Mouse (Mus musculus): Measurements from ENCODE around the gene Ctdsp2. TPM values are rescaled to one million over a fixed set of nuclear protein-coding genes. Genes with fewer than 3 reads are reported as not detected.

Gene Ctdsp2
- total RNA-seq, 2 experiments from 2014 or later, result 90.7 to 93.6 TPM

DNA sequence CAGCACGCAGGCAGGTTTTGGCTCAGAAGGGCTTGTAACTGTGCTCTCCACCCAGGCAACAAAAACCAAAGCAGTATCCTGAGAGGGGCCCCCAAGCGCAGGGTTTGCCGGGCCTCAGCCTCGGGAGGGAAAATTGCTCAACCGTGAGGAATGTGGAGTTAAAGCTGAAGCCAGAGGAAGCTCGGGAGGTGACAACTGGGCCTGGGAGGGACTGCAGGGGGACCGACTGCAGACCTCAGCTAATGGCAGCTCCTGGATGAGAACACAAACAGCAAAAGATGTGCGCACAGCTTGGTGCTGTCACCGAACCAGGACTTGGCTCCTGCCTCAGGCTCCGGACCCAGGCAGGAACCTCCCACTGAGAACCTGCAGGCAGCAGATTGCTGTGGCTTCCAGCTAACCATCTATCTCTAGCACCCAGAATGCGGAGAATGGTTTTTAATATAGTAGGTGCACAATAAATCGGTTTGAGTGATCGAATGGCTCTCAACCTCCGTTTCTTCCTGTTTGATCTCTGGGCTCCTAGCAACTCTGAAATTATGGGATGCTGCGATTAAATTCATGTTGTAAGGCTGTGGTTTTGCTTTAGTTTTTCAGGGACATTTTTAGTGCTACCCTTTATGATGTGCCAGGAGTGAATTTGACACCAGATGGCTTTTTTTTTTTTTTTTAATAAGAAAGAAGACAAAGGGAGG is 16.1 kb upstream of the Ctdsp2 start:
- DNase-seq (ENCODE audit: low spot score in 2 of 2), result peak; percentile 66 to 72

DNA sequence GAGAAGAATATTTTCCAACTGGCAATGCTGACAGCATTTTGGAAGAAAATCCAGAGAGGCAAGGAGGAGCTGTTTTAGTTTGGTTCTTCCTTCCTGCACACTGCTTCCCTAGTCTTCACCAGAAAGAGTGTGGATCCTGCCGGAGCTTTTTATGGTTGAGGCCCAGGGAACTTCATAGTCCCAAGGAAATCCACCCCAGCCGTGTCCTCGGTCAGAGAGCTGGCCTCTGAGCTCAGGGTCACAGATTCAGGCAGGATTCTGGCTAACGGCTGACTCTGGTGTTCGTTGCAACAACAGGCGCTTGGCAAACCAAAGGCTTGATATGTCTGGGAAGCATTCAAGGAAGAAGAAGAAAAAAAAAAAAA is 15.6 kb upstream of the Ctdsp2 start:
- DNase-seq (ENCODE audit: low spot score in 2 of 2), result no peak

DNA sequence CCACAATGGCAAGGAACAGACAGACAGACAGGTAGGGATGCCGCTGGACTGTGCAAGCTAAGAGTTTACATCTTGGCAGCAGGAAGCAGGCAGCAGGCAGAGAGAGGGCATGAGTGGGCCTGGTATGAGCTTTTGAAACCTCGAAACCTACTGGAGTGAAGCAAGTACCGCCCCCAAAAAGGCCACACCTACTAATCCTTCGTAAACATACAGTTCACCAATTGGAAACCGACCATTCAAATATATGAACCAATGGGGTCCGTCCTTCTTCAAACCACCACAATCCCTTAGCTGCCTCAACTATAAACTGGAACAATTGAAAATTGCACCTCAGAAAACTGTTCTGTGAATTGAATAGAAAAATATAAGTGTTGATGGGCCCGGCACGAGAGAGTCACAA is 14.7 kb upstream of the Ctdsp2 start:
- DNase-seq (ENCODE audit: low spot score in 2 of 2), result no peak

DNA sequence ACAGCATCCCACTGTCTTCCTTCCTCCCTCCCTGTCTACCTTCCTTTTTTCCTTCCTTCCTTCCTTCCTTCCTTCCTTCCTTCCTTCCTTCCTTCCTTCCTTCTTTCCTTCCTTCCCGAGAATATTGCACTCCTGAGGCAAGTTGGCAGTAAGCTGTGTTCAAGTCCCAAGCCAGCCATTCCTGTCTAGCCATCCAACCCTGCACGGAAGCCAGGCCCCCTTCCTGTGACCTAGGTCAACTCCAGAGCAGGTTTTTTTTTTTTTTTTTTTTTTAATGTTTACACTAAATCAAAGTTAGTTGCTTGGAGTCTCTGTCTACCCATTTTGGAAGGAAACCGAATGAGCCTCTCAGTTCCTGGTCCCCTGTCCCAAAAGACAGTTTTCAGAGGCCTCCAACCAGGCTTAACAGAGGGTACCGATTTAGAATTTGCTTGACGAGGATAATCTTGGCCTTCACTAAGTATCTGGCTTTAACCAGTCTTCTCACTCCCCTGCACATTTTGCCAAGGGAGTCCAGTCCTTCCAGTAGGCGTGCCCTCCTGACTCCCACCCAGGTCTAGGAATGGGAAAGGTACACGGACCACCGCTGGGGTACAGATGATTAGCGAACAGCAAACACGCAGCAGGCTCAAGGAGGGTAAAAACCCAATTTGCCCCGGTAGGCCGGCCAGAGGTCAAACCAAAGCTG is 7.0 kb upstream of the Ctdsp2 start:
- no peak for DNase-seq (ENCODE audit: low spot score in 2 of 2)

DNA sequence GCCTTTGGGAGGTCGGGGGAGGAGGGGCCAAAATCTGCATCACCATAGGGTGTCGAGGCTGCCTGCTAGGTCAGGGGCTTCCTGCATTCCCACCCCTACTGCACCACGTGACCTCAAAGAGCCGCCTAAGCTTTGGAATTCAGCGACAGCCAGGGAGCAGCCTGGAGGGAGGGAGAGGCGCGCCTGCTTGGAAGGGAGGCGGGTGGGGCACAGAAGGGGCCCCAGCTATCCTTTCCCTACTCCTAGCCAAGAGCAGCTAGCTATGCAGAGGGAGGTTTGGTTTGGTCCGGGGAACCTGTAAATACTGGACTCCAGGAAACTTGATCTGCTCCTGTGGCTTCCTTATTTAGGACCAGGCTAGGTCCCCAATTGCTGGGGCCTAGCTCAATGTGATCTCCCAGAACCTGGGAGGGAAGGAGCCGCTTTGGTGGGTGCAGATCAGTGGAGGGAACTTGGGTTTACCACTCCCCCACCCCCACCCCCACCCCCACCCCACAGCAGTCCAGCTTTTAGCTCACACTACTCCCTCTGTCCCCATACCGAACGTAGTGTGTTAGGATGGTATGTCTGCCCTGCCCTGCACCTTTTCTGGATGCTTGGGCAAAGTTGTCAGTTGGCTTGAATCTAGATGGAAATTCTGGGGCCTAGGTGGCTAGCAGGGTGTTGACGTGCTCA is 6.3 kb upstream of the Ctdsp2 start:
- no peak for DNase-seq (ENCODE audit: low spot score in 2 of 2)

DNA sequence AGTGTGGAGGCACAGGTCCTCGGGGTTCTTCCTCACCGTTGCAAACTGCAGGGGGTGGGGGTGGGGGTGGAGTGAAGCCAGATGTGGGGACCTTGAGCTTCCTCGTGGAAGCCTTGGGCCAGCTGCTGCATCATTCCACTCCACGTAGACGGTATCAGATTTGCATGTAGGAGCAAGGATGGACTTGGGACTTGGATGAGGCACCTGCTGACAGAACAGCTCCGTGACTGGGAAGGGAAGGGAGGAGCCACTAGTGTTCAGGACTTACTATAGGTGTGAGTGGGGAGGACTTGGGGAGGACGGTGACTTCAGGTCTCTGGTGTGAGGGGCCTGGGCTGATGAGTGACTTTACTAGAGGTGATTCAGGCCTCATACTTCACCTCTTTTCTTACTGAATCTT is 5.5 kb upstream of the Ctdsp2 start:
- no peak for DNase-seq (ENCODE audit: low spot score in 2 of 2)

DNA sequence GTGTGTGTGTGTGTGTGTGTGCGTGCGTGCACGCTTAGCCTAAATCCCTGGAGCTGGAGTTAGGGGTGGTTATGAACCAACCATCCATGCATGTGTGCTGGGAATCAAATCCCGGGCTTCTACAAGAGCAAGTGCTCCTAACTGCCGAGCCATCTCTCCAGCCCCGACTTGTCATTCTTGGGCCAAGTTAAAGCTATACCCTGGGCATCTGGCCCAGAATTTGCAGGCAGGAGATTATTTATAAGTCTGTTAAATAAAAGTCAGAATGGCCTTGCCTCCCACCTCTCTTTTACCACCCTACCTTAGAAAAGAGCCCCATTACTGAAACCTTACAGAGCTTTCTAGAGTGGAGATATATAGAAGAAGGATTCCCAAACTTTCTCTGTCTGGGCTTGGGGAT is 2.8 kb upstream of the Ctdsp2 start:
- no peak for DNase-seq (ENCODE audit: low spot score in 2 of 2)

DNA sequence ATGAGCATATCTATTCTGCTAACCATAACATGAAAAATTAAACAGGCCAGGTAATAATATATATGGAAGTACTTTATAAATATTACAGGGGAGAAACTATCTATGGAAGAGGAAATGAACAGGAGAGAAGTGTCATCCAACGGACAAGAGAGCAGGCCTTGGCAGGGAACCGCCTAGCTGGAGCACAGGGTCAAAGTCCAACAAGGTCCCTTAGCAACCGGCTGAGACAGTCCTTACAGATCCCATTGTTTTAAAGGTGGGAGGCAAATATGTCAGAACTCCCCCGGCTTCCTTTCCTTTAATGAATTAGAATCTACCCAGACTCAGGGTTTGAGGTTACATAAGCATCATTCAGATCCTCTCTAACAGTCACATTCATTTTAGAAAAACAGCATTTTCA is 1.4 kb upstream of the Ctdsp2 start:
- DNase-seq (ENCODE audit: low spot score in 2 of 2), result no peak

DNA sequence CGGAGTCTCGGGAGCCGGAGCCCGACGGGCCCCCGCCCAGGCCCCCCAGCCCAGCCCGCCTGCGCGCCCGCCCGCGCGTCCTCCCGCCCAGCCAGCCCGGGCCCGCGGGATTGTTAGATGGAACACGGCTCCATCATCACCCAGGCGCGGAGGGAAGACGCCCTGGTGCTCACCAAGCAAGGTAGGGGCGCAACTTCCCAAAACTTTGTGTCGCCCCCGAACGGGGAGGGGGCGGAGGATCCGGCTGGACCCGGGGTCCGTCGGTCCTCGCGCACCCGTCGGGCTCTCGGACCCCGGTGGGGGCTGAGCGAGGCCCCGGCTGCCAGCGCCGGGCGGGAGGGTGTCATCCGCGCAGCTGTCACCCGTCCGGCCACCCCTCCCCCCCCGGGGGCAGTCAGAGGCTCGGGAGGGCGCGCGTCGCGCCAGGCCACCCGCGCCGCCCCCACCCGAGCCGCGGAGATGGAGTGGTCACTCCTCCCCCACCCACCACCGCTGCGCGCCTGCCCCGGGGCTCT is 661 bp downstream of the Ctdsp2 start:
- DNase-seq (ENCODE audit: low spot score in 2 of 2), result no peak

DNA sequence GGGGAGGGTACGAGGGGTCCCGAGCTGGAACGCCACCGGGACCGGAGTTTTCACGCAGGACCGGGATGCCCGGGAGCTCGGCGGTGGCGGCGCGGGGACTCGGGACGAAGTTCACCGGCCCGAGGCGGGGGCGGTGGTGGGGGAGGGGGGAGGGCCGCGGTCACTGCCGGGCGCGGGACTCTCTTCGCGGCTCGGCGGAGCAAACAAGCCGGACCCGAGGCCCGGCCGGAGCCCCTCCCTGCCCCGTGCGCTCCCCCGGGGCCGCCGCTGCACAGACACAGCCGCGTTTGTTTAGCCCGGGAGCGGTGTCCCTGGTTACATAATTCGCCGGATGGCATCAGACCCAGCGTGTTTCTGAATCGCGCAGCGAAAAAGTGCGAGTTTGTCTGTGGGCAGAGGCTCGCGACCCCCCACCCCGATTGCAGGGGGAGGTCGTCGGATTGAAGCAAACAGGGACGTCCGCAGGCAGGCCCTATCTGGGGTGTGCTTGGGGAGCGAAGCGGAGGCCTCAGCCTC is 1.2 kb downstream of the Ctdsp2 start:
- DNase-seq (ENCODE audit: low spot score in 2 of 2), result peak; percentile 50 to 59

DNA sequence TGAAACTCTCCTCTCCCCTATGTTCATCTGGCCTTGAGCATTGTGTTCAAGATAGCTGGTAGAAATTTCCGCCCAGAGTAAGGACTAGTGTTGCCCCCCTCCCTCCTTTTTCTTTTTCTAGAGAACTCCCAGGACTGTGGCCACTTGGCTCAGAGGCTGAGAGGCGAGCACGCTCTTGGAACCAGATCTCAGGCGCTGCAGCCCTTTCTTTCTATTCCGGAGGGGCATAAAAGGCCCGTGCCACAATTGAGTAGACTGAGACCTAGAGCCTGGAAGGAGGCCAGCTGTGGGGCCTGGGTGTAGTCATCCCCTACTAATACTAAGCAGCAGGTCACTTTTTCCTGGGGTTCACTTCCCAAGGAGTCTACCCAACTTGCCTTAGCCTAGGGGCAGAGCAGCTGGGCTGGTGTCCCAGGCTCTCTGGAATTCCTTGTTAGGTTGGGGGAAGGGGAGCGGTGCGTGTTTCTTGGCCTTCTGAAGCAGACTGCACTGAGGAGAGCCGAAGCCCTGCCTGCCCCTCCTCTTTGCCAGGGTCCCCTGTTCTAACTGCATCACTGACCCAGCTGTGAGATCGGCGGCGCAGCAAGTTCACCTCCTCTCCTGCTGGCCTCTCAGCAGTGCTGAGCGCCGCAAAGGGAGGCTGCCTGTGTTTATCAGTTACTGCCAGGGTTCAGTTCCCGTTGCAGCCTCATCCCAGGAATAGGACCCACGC is 1.9 kb downstream of the Ctdsp2 start:
- peak; percentile 68 to 80 for DNase-seq (ENCODE audit: low spot score in 2 of 2)

DNA sequence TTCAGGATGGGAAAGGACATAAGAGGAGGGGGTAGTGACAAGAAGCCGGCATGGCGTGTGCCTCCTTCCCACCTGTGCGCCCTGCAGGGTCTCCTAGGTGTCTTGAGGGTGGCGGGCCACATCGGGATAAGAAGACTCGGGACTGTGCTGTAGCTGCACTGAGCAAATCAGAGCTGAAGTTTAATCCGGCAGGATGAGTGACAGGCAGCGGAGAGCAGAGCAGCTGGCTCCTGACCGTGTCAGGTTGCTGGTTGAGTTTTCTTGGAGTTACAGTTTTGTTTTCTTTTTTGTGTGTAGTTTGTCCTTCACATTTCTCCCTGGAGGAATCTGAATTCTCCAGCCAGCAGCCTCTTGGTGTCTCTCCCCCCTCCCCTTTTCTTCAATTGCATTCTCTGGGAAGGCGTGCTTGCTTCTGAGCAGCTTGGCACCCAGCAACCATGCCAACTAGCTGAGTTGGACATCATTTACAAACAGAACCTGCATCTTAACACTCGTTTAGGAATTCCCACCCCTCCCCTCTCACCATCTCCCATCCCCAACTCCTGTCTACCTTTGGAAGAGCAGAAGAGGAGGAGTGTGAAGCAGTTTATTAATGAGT is 2.5 kb downstream of the Ctdsp2 start:
- DNase-seq (ENCODE audit: low spot score in 2 of 2), result no peak

DNA sequence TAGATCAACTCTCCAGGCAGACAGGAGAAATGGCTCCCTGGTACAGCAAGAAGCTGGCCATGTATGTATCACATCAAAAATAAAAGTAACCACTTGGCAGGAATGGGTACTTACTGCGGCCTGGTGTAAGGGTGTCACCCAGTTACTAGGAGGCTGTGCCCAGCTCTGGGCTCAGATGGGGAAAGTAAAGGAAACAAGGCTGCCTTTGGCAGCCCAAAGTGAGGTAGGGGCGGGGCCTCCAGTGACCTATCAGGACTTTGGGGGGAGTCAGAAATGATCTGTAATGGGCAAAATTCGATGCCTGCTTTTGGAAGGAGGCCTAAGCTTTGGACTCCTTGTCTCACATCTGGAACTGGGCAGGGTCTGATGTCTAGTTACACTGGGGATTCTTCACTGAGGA is 3.2 kb downstream of the Ctdsp2 start:
- no peak for DNase-seq (ENCODE audit: low spot score in 2 of 2)

DNA sequence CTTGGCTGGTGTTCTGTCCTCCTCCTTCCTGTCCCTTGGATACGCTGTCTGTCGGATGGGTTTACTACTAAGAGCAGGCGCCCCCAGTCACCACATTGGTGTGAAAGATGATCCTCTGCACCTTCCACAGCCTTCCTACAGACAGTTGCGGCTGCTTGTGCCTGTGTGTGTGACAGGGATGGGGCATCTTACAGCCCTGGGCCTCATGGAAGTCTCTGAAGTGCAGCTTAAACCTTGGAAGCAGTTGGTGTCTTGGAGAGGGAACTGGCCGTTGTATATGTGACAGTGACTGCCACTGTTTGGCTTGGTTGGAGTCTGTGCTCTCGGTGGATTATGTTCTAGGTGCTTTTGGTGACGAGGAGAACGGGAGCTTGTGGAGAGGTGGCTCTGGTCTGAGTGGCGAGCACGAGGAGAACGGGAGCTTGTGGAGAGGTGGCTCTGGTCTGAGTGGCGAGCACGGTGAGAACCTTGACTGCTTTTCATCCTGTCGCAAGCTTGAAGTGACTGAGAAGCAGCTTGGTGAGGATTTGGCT is 4.7 kb downstream of the Ctdsp2 start:
- DNase-seq (ENCODE audit: low spot score in 2 of 2), result no peak

DNA sequence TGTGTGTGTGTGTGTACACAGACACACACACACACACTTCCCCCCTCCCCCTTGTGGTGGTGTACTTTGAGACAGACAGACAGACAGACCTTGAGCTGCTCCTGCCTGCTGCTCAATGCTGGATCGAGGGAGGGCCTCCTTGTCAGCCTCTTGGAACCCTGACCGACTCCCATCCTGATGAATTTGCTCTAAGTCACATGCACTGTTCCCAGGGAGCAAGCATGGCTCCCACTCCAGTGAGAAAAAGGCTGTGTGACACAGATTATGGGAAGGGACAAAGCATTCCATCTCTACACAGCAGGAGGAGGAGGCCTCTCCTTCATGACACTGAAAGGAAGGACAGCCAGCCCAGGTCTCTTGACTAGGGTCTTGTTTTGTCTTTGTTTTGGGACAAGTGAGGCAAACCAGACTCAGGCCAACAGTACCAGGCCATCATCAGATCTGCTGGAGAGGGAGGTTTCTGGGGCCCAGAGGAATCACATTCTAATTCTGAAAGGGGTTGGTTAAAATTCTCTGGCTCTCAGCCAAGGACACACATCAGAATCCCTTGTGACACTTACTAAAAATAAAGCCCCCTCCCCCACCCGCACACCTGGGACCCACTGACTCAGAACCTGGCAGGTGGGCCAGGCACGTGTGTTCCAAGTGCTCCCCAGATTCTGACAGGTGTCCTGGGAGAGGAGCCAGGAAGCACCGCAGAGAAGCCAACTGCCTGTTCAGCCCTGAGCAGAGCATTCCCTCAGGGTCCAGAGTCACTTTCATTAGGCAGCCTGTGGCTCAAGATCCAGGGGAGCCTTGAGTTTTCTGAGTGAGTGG is 5.9 kb downstream of the Ctdsp2 start:
- DNase-seq (ENCODE audit: low spot score in 2 of 2), result peak; percentile 40 to 61

DNA sequence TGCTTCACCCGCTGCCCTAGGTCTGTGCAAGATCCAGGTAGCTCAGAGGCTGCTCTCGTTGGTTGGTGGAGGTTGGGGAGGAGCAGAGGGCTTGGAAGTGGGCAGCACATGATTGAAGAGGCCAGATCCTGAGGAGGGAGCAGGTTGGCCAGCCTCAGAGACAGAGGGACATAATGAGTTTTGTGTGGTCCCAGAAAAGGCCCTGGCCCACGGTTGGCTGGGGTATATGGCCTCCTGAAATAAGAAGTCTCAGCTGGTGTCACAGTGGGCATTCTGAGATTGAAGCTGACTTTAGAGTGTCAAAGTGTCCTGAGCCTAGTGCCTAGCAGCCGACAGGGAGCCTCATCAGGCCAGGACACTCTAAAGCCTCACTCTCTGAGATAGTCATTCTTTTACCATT is 6.6 kb downstream of the Ctdsp2 start:
- DNase-seq (ENCODE audit: low spot score in 2 of 2), result no peak

DNA sequence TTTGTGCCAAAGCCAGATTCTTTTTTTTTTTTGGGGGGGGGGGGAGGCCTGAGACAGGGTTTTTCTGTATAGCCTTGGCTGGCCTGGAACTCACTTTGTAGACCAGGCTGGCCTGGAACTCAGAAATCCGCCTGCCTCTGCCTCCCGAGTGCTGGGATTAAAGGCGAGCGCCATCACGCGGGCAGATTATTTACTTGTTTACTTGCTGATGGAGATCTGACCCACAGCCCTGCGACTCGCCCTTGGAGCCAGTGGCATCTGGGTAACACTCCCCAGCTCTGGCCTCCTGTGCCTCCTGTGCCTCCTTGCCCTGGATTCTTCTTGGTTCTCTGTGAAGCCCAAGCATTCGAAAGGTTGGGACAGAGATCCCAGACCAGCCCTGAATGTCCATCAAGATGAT is 7.1 kb downstream of the Ctdsp2 start:
- no peak for DNase-seq (ENCODE audit: low spot score in 2 of 2)

DNA sequence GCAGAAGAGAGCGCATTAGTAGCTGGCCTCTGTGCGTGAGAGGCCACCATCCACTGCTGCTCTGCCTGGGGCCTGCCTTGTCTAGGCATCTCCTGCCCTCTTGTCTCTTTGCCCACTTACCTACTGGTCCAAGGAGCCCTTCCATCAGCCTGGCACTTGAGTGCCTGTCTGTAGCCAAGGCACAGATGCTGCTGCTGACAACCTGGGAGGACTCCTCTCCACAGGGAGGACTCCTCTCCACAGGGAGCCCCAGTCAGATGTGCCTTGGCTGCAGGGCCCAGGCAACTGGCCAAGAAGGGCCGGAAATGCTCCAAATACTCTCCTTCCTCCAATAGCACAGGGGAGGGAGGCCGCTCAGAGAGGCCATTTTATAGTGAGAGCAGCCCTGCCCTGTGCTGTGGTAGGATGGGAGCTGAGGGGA is 8.0 kb downstream of the Ctdsp2 start:
- peak; percentile 71 to 76 for DNase-seq (ENCODE audit: low spot score in 2 of 2)

DNA sequence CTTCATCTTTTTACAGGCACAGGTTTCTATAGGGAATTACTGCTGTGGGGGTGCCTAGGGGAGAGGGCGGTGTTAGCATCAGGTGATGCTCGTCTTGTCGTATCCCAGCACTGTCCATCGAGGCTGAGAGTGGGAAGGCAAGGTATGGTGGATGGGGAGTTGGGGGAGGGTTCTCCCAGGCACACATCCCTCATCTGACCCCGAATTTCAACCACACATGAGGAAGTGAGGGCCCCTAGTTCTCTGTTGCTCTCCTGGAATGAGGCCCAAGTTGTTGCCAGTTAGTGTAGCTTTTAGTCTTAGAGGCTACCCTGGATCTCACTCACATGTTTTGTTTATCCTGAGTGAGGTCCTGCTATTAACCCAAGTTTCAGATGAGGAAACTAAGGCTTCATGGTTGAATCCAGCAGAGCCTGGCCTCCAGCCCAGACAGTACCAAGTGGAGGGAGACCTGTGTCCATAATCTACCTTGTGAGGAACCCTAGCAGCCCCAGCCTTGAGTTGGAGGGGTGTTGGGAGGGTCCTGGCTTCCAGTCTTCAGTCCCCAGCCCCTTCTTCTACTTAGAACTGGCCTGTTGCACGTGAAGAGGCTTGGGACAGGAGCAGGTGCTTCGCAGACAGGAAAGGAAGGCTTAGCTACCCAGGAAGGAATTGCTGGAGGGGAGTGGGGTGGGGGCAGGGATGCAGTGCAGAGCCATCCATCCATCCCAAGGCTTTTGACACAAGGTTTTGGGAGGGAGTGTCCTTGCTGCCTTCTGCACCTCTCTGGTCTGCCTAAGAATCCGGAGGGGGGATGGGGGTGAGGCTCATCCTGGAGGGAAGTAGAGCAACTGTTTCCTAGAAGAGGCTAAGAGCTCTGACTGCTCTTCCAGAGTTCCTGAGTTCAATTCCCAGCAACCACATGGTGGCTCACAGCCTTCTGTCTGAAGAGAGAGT is 8.9 kb downstream of the Ctdsp2 start:
- DNase-seq (ENCODE audit: low spot score in 2 of 2), result no peak

Measured in layer of hippocampus, postnatal 14 days (tissue).